Mouse (Mus musculus) heart, postnatal 0 days (tissue): ENCODE measurements at regions not wholly inside any gene's neighbourhood (a gene's known extent, or its start where the extent isn't known, plus 50 kb on each side); places are given as distances from the start of the nearest gene placed in this dataset.

Experiments used
- CTCF ChIP-seq: IDR thresholded peaks from 2 replicates; pipeline ENCODE4 v1.5.1; 2016; ENCODE audit warnings: antibody characterized with exemption, control low read depth, low read depth
- EP300 ChIP-seq: IDR thresholded peaks from 2 replicates; pipeline ENCODE4 v1.6.1; 2016; ENCODE audit warnings: antibody characterized with exemption, low read depth

DNA sequence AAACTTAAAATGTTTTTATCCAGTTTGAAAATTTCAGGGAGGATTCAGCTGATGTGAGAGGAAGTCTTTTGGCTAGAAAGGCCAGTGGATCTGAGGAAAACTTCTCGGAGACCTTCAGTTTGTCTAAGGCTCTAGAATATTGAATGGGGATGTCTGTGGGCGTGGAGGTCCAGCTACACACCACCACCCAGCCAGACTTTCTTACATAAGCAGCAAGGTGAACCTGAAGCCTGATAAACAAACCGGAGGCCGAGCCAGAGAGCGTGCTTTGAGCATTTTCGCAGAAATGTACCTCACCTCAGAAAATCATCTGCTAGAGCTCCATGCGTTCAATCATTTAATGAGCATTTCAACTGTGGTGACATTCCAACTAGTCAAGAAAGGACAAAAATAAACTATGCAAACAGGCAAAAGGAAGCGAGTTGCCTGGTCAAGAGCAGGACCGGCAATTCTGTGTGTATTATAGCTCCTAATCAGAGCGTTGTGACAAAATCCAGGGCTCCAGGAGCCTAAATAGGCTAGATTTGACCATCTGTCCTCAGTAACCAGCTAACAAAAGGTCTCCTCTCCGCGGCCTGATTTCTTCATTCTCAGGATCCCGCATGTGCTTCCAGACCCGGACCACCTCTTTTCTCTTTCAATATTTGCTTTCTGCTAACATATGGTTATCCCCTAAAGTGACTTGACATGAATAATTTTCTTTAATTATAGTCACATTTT, 946.5 kb upstream of the Car8 start:
- TF ChIP-seq CTCF = no peak
- TF ChIP-seq EP300 = no peak
